25 mouse cellular contexts compared by ENCODE assay signal in genomic region chr11:5046321-5046926, GRCm38 (mm10). TPM values are rescaled to one million over a fixed set of nuclear protein-coding genes. Genes with fewer than 3 reads are reported as not detected.
DNase-seq lines count a peak whose midpoint lies in the region; ATAC-seq and TF ChIP-seq lines count a peak whose summit lies in the region.
"Had no signal": no experiment of that assay in that cellular context is flagged by ENCODE, and none has a peak within 500 bp of the region (broad histone marks: within the 10 kb centered on the region; RNA-seq: fewer than 3 reads in every experiment).

No protein-coding gene starts in this region.

- H3K79me2 ChIP-seq in MEL (ENCODE audit: control insufficient read depth, insufficient read depth, low read length, poor library complexity): no peaks in the 10 kb centered on the region

- no peak for ATAC-seq in forebrain, embryonic 12.5 days (ENCODE audit: low FRiP score)
- no peak for ATAC-seq in megakaryocyte-erythroid progenitor cell, adult 5-6 weeks (replicated peaks; ENCODE audit: low FRiP score, low TSS enrichment, poor library complexity, severe bottlenecking)
- ATAC-seq: forebrain, embryonic 16.5 days; liver, postnatal 0 days had no signal

- no peak for TF ChIP-seq POLR2A in MEL (IDR thresholded peaks at IDR 0.05; ENCODE audit: control insufficient read depth in 1 of 2, insufficient read depth in 1 of 2, low read depth in 1 of 2, low read length in 2 of 2, poor library complexity in 1 of 2)
- TF ChIP-seq POLR2A in kidney, adult 2 months (IDR thresholded peaks at IDR 0.05; ENCODE audit: low read depth, low read length): no peak

- TF ChIP-seq RAD21 in MEL (IDR thresholded peaks at IDR 0.05; ENCODE audit: low read depth, low read length): no peak

- H3K9ac ChIP-seq in MEL (ENCODE audit: control insufficient read depth, low read depth, low read length, poor library complexity, severe bottlenecking): no peak overlapping the region
- H3K9ac ChIP-seq in forebrain, embryonic 12.5 days: no peak overlapping the region
- H3K9ac ChIP-seq: liver, postnatal 0 days had no signal

- WGBS in forebrain, embryonic 12.5 days: 53% methylated on average over 12 of the region's 12 CpGs
- 49% methylated on average over 12 of the region's 12 CpGs for WGBS in kidney, adult 2 months

- DNase-seq in layer of hippocampus, adult 2 months (ENCODE audit: low spot score in 2 of 2): no peak
- DNase-seq in layer of hippocampus, adult 18-20 months (ENCODE audit: low spot score in 2 of 2): no peak
- DNase-seq in 3T3-L1 (ENCODE audit: low read depth, low spot score) (peak; percentile 9), MEL (ENCODE audit: low read depth, low spot score) (peak; percentile 51)
- peak; percentile 54 to 58 for DNase-seq in left cerebral cortex, postnatal 36 days (ENCODE audit: low spot score in 2 of 2)
- DNase-seq in kidney, adult 2 months: no peak
- DNase-seq: adrenal gland, adult 8-10 months; B cell, adult 2 months; cerebellum, adult 11 months; cerebellum, postnatal 36 days; gastrocnemius, postnatal 10 days; heart, adult 2 months; kidney, postnatal 4 days; liver; liver, postnatal 0 days; lung, postnatal 36 days; midbrain, embryonic 14.5 days; retina, postnatal 1 day; thymus, postnatal 36 days had no signal

- intact Hi-C loops in left cerebral cortex, postnatal 36 days (cut with DNase I): no loop called here

- H3K36me3 ChIP-seq in MEL (ENCODE audit: control insufficient read depth in 1 of 2, insufficient read depth in 2 of 2, low read length in 2 of 2): peaks cover 0 to 7% of the 10 kb centered on the region in 2 experiments; a peak in 2 of 4 replicates
- H3K36me3 ChIP-seq in forebrain, embryonic 12.5 days (replicated peaks): peaks cover 17% of the 10 kb centered on the region
- no peaks in the 10 kb centered on the region for H3K36me3 ChIP-seq in kidney, adult 2 months (ENCODE audit: control insufficient read depth, insufficient read depth, low read length)

- peak; percentile 52 for TF ChIP-seq CTCF in layer of hippocampus, adult 2 months (conservative IDR thresholded peaks at IDR 0.05)
- TF ChIP-seq CTCF in MEL (IDR thresholded peaks at IDR 0.05 in 2 of 3, conservative IDR thresholded peaks at IDR 0.05 in 1 of 3; ENCODE audit: control insufficient read depth in 1 of 3, insufficient read depth in 1 of 3, low read depth in 2 of 3, low read length in 3 of 3, poor library complexity in 1 of 3, severe bottlenecking in 1 of 3): no peak
- TF ChIP-seq CTCF in kidney, adult 2 months (conservative IDR thresholded peaks at IDR 0.05; ENCODE audit: insufficient read depth, insufficient read length, low read depth, low read length): no peak

- no peak for TF ChIP-seq EP300 in MEL (IDR thresholded peaks at IDR 0.05; ENCODE audit: low read depth in 1 of 2, low read length in 2 of 2)

- no peaks in the 10 kb centered on the region for H3K27me3 ChIP-seq in MEL (ENCODE audit: control insufficient read depth in 1 of 2, insufficient read depth in 2 of 2, low read length in 2 of 2)
- no peaks in the 10 kb centered on the region for H3K27me3 ChIP-seq in forebrain, embryonic 12.5 days
- H3K27me3 ChIP-seq in kidney, adult 2 months (replicated peaks; ENCODE audit: control insufficient read depth, insufficient read depth, low read length): no peaks in the 10 kb centered on the region

- no peak overlapping the region for H3K4me2 ChIP-seq in forebrain, embryonic 12.5 days

- H3K9me3 ChIP-seq in MEL (replicated peaks; ENCODE audit: insufficient read depth, low read length): no peaks in the 10 kb centered on the region
- no peaks in the 10 kb centered on the region for H3K9me3 ChIP-seq in forebrain, embryonic 12.5 days
- H3K9me3 ChIP-seq: G1E; hindbrain, embryonic 10.5 days had no signal

- peak overlapping the region; percentile 57 for H3K27ac ChIP-seq in layer of hippocampus, adult 2 months
- no peak overlapping the region for H3K27ac ChIP-seq in MEL (ENCODE audit: control insufficient read depth, low read depth, low read length)
- no peak overlapping the region for H3K27ac ChIP-seq in forebrain, embryonic 12.5 days
- no peak overlapping the region for H3K27ac ChIP-seq in kidney, adult 2 months (ENCODE audit: insufficient read depth, low read depth, low read length)
- H3K27ac ChIP-seq: heart, adult 2 months; hindbrain, embryonic 10.5 days had no signal

- H3K4me3 ChIP-seq in layer of hippocampus, adult 2 months: no peak overlapping the region
- H3K4me3 ChIP-seq in MEL (ENCODE audit: control insufficient read depth in 1 of 2, insufficient read depth in 1 of 2, low read depth in 2 of 2, low read length in 2 of 2): no peak overlapping the region
- no peak overlapping the region for H3K4me3 ChIP-seq in forebrain, embryonic 12.5 days (replicated peaks)
- no peak overlapping the region for H3K4me3 ChIP-seq in kidney, adult 2 months (ENCODE audit: insufficient read depth, low read depth, low read length)
- H3K4me3 ChIP-seq: erythroblast, embryonic 14.5 days; heart, adult 2 months; hindbrain, embryonic 10.5 days had no signal

- peaks cover 0 to 16% of the 10 kb centered on the region in 2 experiments; a peak in 3 of 4 replicates for H3K4me1 ChIP-seq in MEL (ENCODE audit: control insufficient read depth in 1 of 2, insufficient read depth in 2 of 2, low read length in 2 of 2)
- H3K4me1 ChIP-seq in forebrain, embryonic 12.5 days: no peaks in the 10 kb centered on the region
- H3K4me1 ChIP-seq in kidney, adult 2 months (ENCODE audit: control insufficient read depth, insufficient read depth, low read length): no peaks in the 10 kb centered on the region

RNA-seq across cellular contexts. Expression of gene Rasl10a, which starts 11.5 kb away (rescaled TPM):
- total RNA-seq in layer of hippocampus, adult 2 months (2021): 10 to 100 TPM; 87.7 to 95.3 TPM
- total RNA-seq in layer of hippocampus, adult 18-20 months (2021): 100 to 1,000 TPM in 1 of 2 experiments, 10 to 100 TPM in 1; 88.1 to 109 TPM
- 0.23 TPM in 1 of 2 replicates, not detected in the other for total RNA-seq in MEL (2012; rRNA removed)
- 1 to 10 TPM in 1 of 2 experiments, not detected in 1; 1.3 TPM for polyA plus RNA-seq in MEL (2012; ENCODE audit: insufficient read depth in 1 of 2, insufficient read length in 2 of 2, low read depth in 1 of 2, low replicate concordance in 2 of 2, missing spikeins in 1 of 2)
- total RNA-seq in left cerebral cortex, postnatal 36 days (2021): 10 to 100 TPM; 72.2 to 77.6 TPM
- polyA plus RNA-seq in forebrain, embryonic 12.5 days (2016; fragmentation: Nextera tagmentation; extraction: Ambion mirVana): 0.18 and 0.59 TPM in 2 replicates
- polyA plus RNA-seq in kidney, adult 2 months (2012; rRNA removed): 1.1 and 1.3 TPM in 2 replicates
- not detected in 2 replicates for total RNA-seq in megakaryocyte-erythroid progenitor cell, adult 5-6 weeks (2014; fragmentation: Nextera tagmentation)
- total RNA-seq in megakaryocyte-erythroid progenitor cell, adult 5-6 weeks (2017): not detected in 2 replicates
- polyA plus RNA-seq: erythroblast, embryonic 14.5 days had no signal

RNA-seq across cellular contexts. Expression of gene Gas2l1, which starts 18.7 kb away (rescaled TPM):
- total RNA-seq in layer of hippocampus, adult 2 months (2021): 10 to 100 TPM; 93.6 to 97.7 TPM
- 100 to 1,000 TPM in 1 of 2 experiments, 10 to 100 TPM in 1; 96.6 to 106 TPM for total RNA-seq in layer of hippocampus, adult 18-20 months (2021)
- 41.1 and 43.9 TPM in 2 replicates for total RNA-seq in MEL (2012; rRNA removed)
- polyA plus RNA-seq in MEL (2012; ENCODE audit: insufficient read depth in 1 of 2, insufficient read length in 2 of 2, low read depth in 1 of 2, low replicate concordance in 2 of 2, missing spikeins in 1 of 2): 10 to 100 TPM in 1 of 2 experiments, not detected in 1; 89.0 TPM
- total RNA-seq in left cerebral cortex, postnatal 36 days (2021): 10 to 100 TPM; 82.7 to 98.5 TPM
- 28.5 and 31.8 TPM in 2 replicates for polyA plus RNA-seq in forebrain, embryonic 12.5 days (2016; fragmentation: Nextera tagmentation; extraction: Ambion mirVana)
- 40.2 and 48.3 TPM in 2 replicates for polyA plus RNA-seq in kidney, adult 2 months (2012; rRNA removed)
- total RNA-seq in megakaryocyte-erythroid progenitor cell, adult 5-6 weeks (2014; fragmentation: Nextera tagmentation): 0.87 and 4.4 TPM in 2 replicates
- 1.3 TPM in 1 of 2 replicates, not detected in the other for total RNA-seq in megakaryocyte-erythroid progenitor cell, adult 5-6 weeks (2017)

RNA-seq across cellular contexts. Expression of gene Rhbdd3, which starts 52.3 kb away (rescaled TPM):
- total RNA-seq in layer of hippocampus, adult 2 months (2021): 10 to 100 TPM; 19.7 to 19.8 TPM
- total RNA-seq in layer of hippocampus, adult 18-20 months (2021): 10 to 100 TPM; 20.8 to 21.8 TPM
- total RNA-seq in MEL (2012; rRNA removed): 35.9 TPM in 2 replicates
- polyA plus RNA-seq in MEL (2012; ENCODE audit: insufficient read depth in 1 of 2, insufficient read length in 2 of 2, low read depth in 1 of 2, low replicate concordance in 2 of 2, missing spikeins in 1 of 2): 10 to 100 TPM in 1 of 2 experiments, not detected in 1; 55.7 TPM
- total RNA-seq in left cerebral cortex, postnatal 36 days (2021): 10 to 100 TPM; 22.2 to 26.2 TPM
- polyA plus RNA-seq in forebrain, embryonic 12.5 days (2016; fragmentation: Nextera tagmentation; extraction: Ambion mirVana): 27.5 and 27.6 TPM in 2 replicates
- polyA plus RNA-seq in kidney, adult 2 months (2012; rRNA removed): 26.4 and 35.6 TPM in 2 replicates
- total RNA-seq in megakaryocyte-erythroid progenitor cell, adult 5-6 weeks (2014; fragmentation: Nextera tagmentation): 12.7 and 33.4 TPM in 2 replicates
- total RNA-seq in megakaryocyte-erythroid progenitor cell, adult 5-6 weeks (2017): 22.3 and 25.9 TPM in 2 replicates

RNA-seq across cellular contexts. Expression of gene Ewsr1, which starts 52.6 kb away (rescaled TPM):
- 100 to 1,000 TPM; 333 to 394 TPM for total RNA-seq in layer of hippocampus, adult 2 months (2021)
- total RNA-seq in layer of hippocampus, adult 18-20 months (2021): 100 to 1,000 TPM; 299 to 320 TPM
- 435 and 452 TPM in 2 replicates for total RNA-seq in MEL (2012; rRNA removed)
- 1,000 to 10,000 TPM in 1 of 2 experiments, 100 to 1,000 TPM in 1; 570 to 1,336 TPM for polyA plus RNA-seq in MEL (2012; ENCODE audit: insufficient read depth in 1 of 2, insufficient read length in 2 of 2, low read depth in 1 of 2, low replicate concordance in 2 of 2, missing spikeins in 1 of 2)
- total RNA-seq in left cerebral cortex, postnatal 36 days (2021): 100 to 1,000 TPM; 222 to 343 TPM
- 915 and 936 TPM in 2 replicates for polyA plus RNA-seq in forebrain, embryonic 12.5 days (2016; fragmentation: Nextera tagmentation; extraction: Ambion mirVana)
- 204 and 218 TPM in 2 replicates for polyA plus RNA-seq in kidney, adult 2 months (2012; rRNA removed)
- total RNA-seq in megakaryocyte-erythroid progenitor cell, adult 5-6 weeks (2014; fragmentation: Nextera tagmentation): 450 and 540 TPM in 2 replicates
- total RNA-seq in megakaryocyte-erythroid progenitor cell, adult 5-6 weeks (2017): 724 and 794 TPM in 2 replicates

RNA-seq across cellular contexts. Expression of gene Ap1b1, which starts 59.8 kb away (rescaled TPM):
- total RNA-seq in layer of hippocampus, adult 2 months (2021): 100 to 1,000 TPM; 144 to 147 TPM
- total RNA-seq in layer of hippocampus, adult 18-20 months (2021): 100 to 1,000 TPM; 155 TPM
- 55.1 and 60.1 TPM in 2 replicates for total RNA-seq in MEL (2012; rRNA removed)
- 10 to 100 TPM in 1 of 2 experiments, not detected in 1; 79.3 TPM for polyA plus RNA-seq in MEL (2012; ENCODE audit: insufficient read depth in 1 of 2, insufficient read length in 2 of 2, low read depth in 1 of 2, low replicate concordance in 2 of 2, missing spikeins in 1 of 2)
- 100 to 1,000 TPM; 145 to 153 TPM for total RNA-seq in left cerebral cortex, postnatal 36 days (2021)
- 67.9 and 76.7 TPM in 2 replicates for polyA plus RNA-seq in forebrain, embryonic 12.5 days (2016; fragmentation: Nextera tagmentation; extraction: Ambion mirVana)
- 110 and 123 TPM in 2 replicates for polyA plus RNA-seq in kidney, adult 2 months (2012; rRNA removed)
- 136 and 160 TPM in 2 replicates for total RNA-seq in megakaryocyte-erythroid progenitor cell, adult 5-6 weeks (2014; fragmentation: Nextera tagmentation)
- total RNA-seq in megakaryocyte-erythroid progenitor cell, adult 5-6 weeks (2017): 116 and 165 TPM in 2 replicates

Comparison
In these comparisons a context has a peak if more than half of its experiments do, and no peak if none do; other contexts are left out.
1. DNase-seq: peak in 3T3-L1 (single experiment), MEL (single experiment) and left cerebral cortex, postnatal 36 days (2 of 2); none in layer of hippocampus, adult 2 months (0 of 2), layer of hippocampus, adult 18-20 months (0 of 2) and kidney, adult 2 months (single experiment).
2. RNA of gene Rasl10a, which starts 11.5 kb away (total RNA-seq): 88.1 to 109 TPM in layer of hippocampus, adult 18-20 months, 87.7 to 95.3 TPM in layer of hippocampus, adult 2 months and 72.2 to 77.6 TPM in left cerebral cortex, postnatal 36 days; 0.23 TPM in MEL and not detected in megakaryocyte-erythroid progenitor cell, adult 5-6 weeks; every median in the first group is over 10 times any median in the second.